Mouse (Mus musculus) heart, adult 2 months (tissue): ENCODE measurements around the gene Nlk. TPM values are rescaled to one million over a fixed set of nuclear protein-coding genes. Genes with fewer than 3 reads are reported as not detected.
A peak's percentile ranks its signal among the peaks of the same experiment; 100 is the strongest.

Source experiments
- DNase-seq, 2 experiments: peaks; one replicate each; pipeline ENCODE4 v3.0.0; 2021
- H3K27ac ChIP-seq: fragments of 200-600 bp; 2 replicates; pipeline ENCODE4 v1.8.1; 2022
- H3K27me3 ChIP-seq: fragments of 200-500 bp; 2 replicates; pipeline ENCODE4 v1.6.1; 2012; ENCODE audit warnings: mild to moderate bottlenecking, low read length, inconsistent platforms, mixed read lengths; ENCODE audit not compliant: control insufficient read depth, insufficient read depth
- H3K36me3 ChIP-seq: fragments of 200-500 bp; 2 replicates; pipeline ENCODE4 v1.6.1; 2012; ENCODE audit warnings: low read length, inconsistent platforms; ENCODE audit not compliant: control insufficient read depth, insufficient read depth
- H3K4me1 ChIP-seq: fragments of 200-500 bp; 2 replicates; pipeline ENCODE4 v1.6.1; 2011; ENCODE audit warnings: low read length; ENCODE audit not compliant: control insufficient read depth, insufficient read depth
- H3K4me3 ChIP-seq: fragments of 200-600 bp; 2 replicates; pipeline ENCODE4 v1.8.1; 2022
- H3K79me2 ChIP-seq: fragments of 200-500 bp; replicated peaks from 2 replicates; pipeline ENCODE4 v1.6.1; 2012; ENCODE audit warnings: mild to moderate bottlenecking, inconsistent platforms, low read length, moderate library complexity, mixed read lengths; ENCODE audit not compliant: control insufficient read depth, insufficient read depth
- H3K9ac ChIP-seq: fragments of 200-500 bp; 2 replicates; pipeline ENCODE4 v1.6.1; 2012; ENCODE audit warnings: low read depth, mild to moderate bottlenecking, control low read depth, inconsistent platforms, low read length, mixed read lengths
- CTCF ChIP-seq: fragments of 200-600 bp; IDR thresholded peaks from 2 replicates; pipeline ENCODE4 v1.8.1; 2022; ENCODE audit warnings: antibody characterized with exemption, mild to moderate bottlenecking, moderate library complexity
- EP300 ChIP-seq: fragments of 200-500 bp; IDR thresholded peaks from 2 replicates; pipeline ENCODE4 v1.6.1; 2011; ENCODE audit warnings: low read depth, low read length, control low read depth; ENCODE audit not compliant: insufficient read depth
- POLR2A ChIP-seq: fragments of 200-500 bp; IDR thresholded peaks from 2 replicates; pipeline ENCODE4 v1.6.1; 2011; ENCODE audit warnings: mild to moderate bottlenecking, low read depth, low read length, control low read depth; ENCODE audit not compliant: insufficient read depth
- WGBS: fragments of 180-500 bp; shearing (Covaris S2); methylation state at CpG from one replicate; pipeline ENCODE4 v1.1.7; 2018; 5-methylcytosine and 5-hydroxymethylcytosine counted together
- intact Hi-C: fragments of 180-260 bp; cut with DNase I; formaldehyde crosslinking; loops from one replicate; pipeline ENCODE4 v1.15.1; 2025
- polyA plus RNA-seq: library from polyadenylated mRNA; depleted of rRNA; stranded (reverse); fragments of >200 nt; gene quantifications from 2 replicates; pipeline ENCODE4 v1.2.3, GENCODE M21; 2012; rRNA removed
- total RNA-seq, 2 experiments: library from RNA; stranded (reverse); gene quantifications; 2 replicates each; pipeline ENCODE4 v1.2.3; 2021

The Nlk gene
- total and polyA plus RNA-seq, 3 experiments, result 10.7 to 14.9 (median 13.0) TPM

GRCm38 (mm10) chr11:78528714-78529113 lies 168.5 kb downstream of the Nlk start:
- 90% methylated on average over 9 of the region's 9 CpGs for WGBS
- intact Hi-C loops, result no loop called here
- peaks cover 12% of the 10 kb centered on the region for H3K36me3 ChIP-seq

GRCm38 (mm10) chr11:78524838-78525237 lies 172.3 kb downstream of the Nlk start:
- H3K4me1 ChIP-seq, result peaks cover 6% of the 10 kb centered on the region
- H3K9ac ChIP-seq, result no peak overlapping the region
- TF ChIP-seq POLR2A (no peak), EP300 (no peak), CTCF (no peak)
- H3K27ac ChIP-seq, result no peak overlapping the region
- 67% methylated on average over 2 of the region's 2 CpGs for WGBS
- H3K27me3 ChIP-seq, result no peaks in the 10 kb centered on the region
- peaks cover under 1% of the 10 kb centered on the region; the same call in 1 of the 2 replicates for H3K79me2 ChIP-seq
- intact Hi-C loops, result no loop called here
- no peak overlapping the region for H3K4me3 ChIP-seq
- peaks cover 21% of the 10 kb centered on the region for H3K36me3 ChIP-seq
- DNase-seq, result no peak

More at GRCm38 (mm10) chr11:78528714-78529113, 168.5 kb downstream of the Nlk start:
- Histone ChIP-seq H3K79me2 (peaks cover 6% of the 10 kb centered on the region; the same call in 1 of the 2 replicates), H3K4me3 (no peak overlapping the region), H3K4me1 (peaks cover 7% of the 10 kb centered on the region), H3K27ac (no peak overlapping the region), H3K9ac (no peak overlapping the region), H3K27me3 (no peaks in the 10 kb centered on the region)
- TF ChIP-seq POLR2A, result no peak
- DNase-seq, result no peak

GRCm38 (mm10) chr11:78523241-78523955 lies 173.8 kb downstream of the Nlk start:
- peaks cover 21% of the 10 kb centered on the region for H3K36me3 ChIP-seq
- TF ChIP-seq CTCF, result no peak
- TF ChIP-seq EP300, result no peak
- TF ChIP-seq POLR2A, result no peak
- no peak overlapping the region for H3K4me3 ChIP-seq
- WGBS, result 45% methylated on average over 9 of the region's 9 CpGs
- no peak for DNase-seq
- H3K9ac ChIP-seq, result no peak overlapping the region
- H3K27ac ChIP-seq, result peak overlapping the region; percentile 31
- H3K4me1 ChIP-seq, result peaks cover 5% of the 10 kb centered on the region
- intact Hi-C loops, result loop anchor here (2.0 kb wide), 1 partner anchor 27 kb away; the partner anchor contains the start of gene Tmem97
- H3K79me2 ChIP-seq, result no peaks in the 10 kb centered on the region
- no peaks in the 10 kb centered on the region for H3K27me3 ChIP-seq

- DNase-seq, result peak; percentile 34 to 41
- Histone ChIP-seq H3K79me2 (no peaks in the 10 kb centered on the region), H3K27me3 (no peaks in the 10 kb centered on the region), H3K9ac (no peak overlapping the region), H3K4me3 (no peak overlapping the region), H3K4me1 (peaks cover 5% of the 10 kb centered on the region), H3K27ac (peak overlapping the region; percentile 55), H3K36me3 (peaks cover 21% of the 10 kb centered on the region)
- 97% methylated on average over 1 of the region's 1 CpGs for WGBS
- intact Hi-C loops, result loop anchor here (2.0 kb wide), 1 partner anchor 28 kb away; the partner anchor contains the start of gene Tmem97
- 0 out of 2 replicates have a peak, but pooled peaks have one; percentile 7 for TF ChIP-seq POLR2A
- peak; percentile 72 for TF ChIP-seq CTCF
- no peak for TF ChIP-seq EP300
These were observed 174.6 kb downstream of the Nlk start for GRCm38 (mm10) chr11:78522481-78522997.

GRCm38 (mm10) chr11:78521880-78522279 lies 175.3 kb downstream of the Nlk start:
- H3K9ac ChIP-seq, result no peak overlapping the region
- no peak for DNase-seq
- H3K4me1 ChIP-seq, result peaks cover 5% of the 10 kb centered on the region
- no peaks in the 10 kb centered on the region for H3K27me3 ChIP-seq
- H3K4me3 ChIP-seq, result no peak overlapping the region
- TF ChIP-seq POLR2A (no peak), EP300 (no peak), CTCF (no peak)
- intact Hi-C loops, result loop anchor here (2.0 kb wide), 1 partner anchor 29 kb away; the partner anchor contains the start of gene Tmem97
- peaks cover 21% of the 10 kb centered on the region for H3K36me3 ChIP-seq
- 59% methylated on average over 3 of the region's 3 CpGs for WGBS
- no peaks in the 10 kb centered on the region for H3K79me2 ChIP-seq
- peak overlapping the region; percentile 33 for H3K27ac ChIP-seq

GRCm38 (mm10) chr11:78518931-78519330 lies 178.2 kb downstream of the Nlk start:
- no peak overlapping the region for H3K4me3 ChIP-seq
- H3K9ac ChIP-seq, result no peak overlapping the region
- no peak overlapping the region for H3K27ac ChIP-seq
- WGBS, result 75% methylated on average over 10 of the region's 10 CpGs
- H3K4me1 ChIP-seq, result peaks cover 5% of the 10 kb centered on the region
- intact Hi-C loops, result no loop called here
- no peak for DNase-seq
- TF ChIP-seq EP300 (no peak), CTCF (no peak), POLR2A (0 out of 2 replicates have a peak, but pooled peaks have one; percentile 6)
- no peaks in the 10 kb centered on the region for H3K27me3 ChIP-seq
- peaks cover 18% of the 10 kb centered on the region for H3K36me3 ChIP-seq
- H3K79me2 ChIP-seq, result no peaks in the 10 kb centered on the region

Other genes with a start within 250 kb of the Nlk start
- gene Slc46a1, start 231.7 kb downstream of the Nlk start, total RNA-seq, result 1 to 10 TPM; 1.7 to 3.0 TPM
- 7.8 and 8.5 TPM in 2 replicates for gene Slc46a1, start 231.7 kb downstream of the Nlk start, polyA plus RNA-seq
- under 1 TPM; 0.45 to 0.52 TPM for gene Sarm1, start 199.6 kb downstream of the Nlk start, total RNA-seq
- gene Sarm1, start 199.6 kb downstream of the Nlk start, polyA plus RNA-seq, result 0.23 and 0.32 TPM in 2 replicates
- gene Vtn, start 198.3 kb downstream of the Nlk start, total RNA-seq, result 10 to 100 TPM; 21.6 to 24.6 TPM
- 44.6 and 68.2 TPM in 2 replicates for gene Vtn, start 198.3 kb downstream of the Nlk start, polyA plus RNA-seq
- gene Sebox, start 193.9 kb downstream of the Nlk start, total RNA-seq, result not detected
- 0.20 TPM in 1 of 2 replicates, not detected in the other for gene Sebox, start 193.9 kb downstream of the Nlk start, polyA plus RNA-seq
- gene Tmem199, start 185.2 kb downstream of the Nlk start, total RNA-seq, result 10 to 100 TPM; 11.3 to 11.5 TPM
- gene Tmem199, start 185.2 kb downstream of the Nlk start, polyA plus RNA-seq, result 7.9 and 14.0 TPM in 2 replicates
- gene Poldip2, start 185.2 kb downstream of the Nlk start, total RNA-seq, result 100 to 1,000 TPM; 127 to 140 TPM
- gene Poldip2, start 185.2 kb downstream of the Nlk start, polyA plus RNA-seq, result 102 and 151 TPM in 2 replicates
- gene Tnfaip1, start 161.0 kb downstream of the Nlk start, total RNA-seq, result 10 to 100 TPM; 38.2 to 40.1 TPM
- 36.0 and 51.1 TPM in 2 replicates for gene Tnfaip1, start 161.0 kb downstream of the Nlk start, polyA plus RNA-seq
- 10 to 100 TPM; 37.6 to 40.6 TPM for gene Ift20, start 161.0 kb downstream of the Nlk start, total RNA-seq
- 34.6 and 39.4 TPM in 2 replicates for gene Ift20, start 161.0 kb downstream of the Nlk start, polyA plus RNA-seq
- 1 to 10 TPM; 5.2 to 6.1 TPM for gene Tmem97, start 146.6 kb downstream of the Nlk start, total RNA-seq
- 6.4 and 6.8 TPM in 2 replicates for gene Tmem97, start 146.6 kb downstream of the Nlk start, polyA plus RNA-seq
- gene Ccnq, start 54.4 kb upstream of the Nlk start, total RNA-seq, result 10 to 100 TPM; 18.4 to 19.0 TPM
- gene Ccnq, start 54.4 kb upstream of the Nlk start, polyA plus RNA-seq, result 42.4 and 59.7 TPM in 2 replicates
- gene Lyrm9, start 129.2 kb upstream of the Nlk start, total RNA-seq, result 10 to 100 TPM; 35.4 to 37.1 TPM
- 40.4 and 45.3 TPM in 2 replicates for gene Lyrm9, start 129.2 kb upstream of the Nlk start, polyA plus RNA-seq
- 1 to 10 TPM; 5.0 to 5.7 TPM for gene Nos2, start 223.4 kb upstream of the Nlk start, total RNA-seq
- 8.3 TPM in 2 replicates for gene Nos2, start 223.4 kb upstream of the Nlk start, polyA plus RNA-seq